Mouse (Mus musculus): ENCODE measurements around the gene Tcf20.

GRCm38 (mm10) chr15:82902521-82902920 is 85.2 kb downstream of the Tcf20 start:
- no peak for TF ChIP-seq CTCF (IDR thresholded peaks at IDR 0.05; ENCODE audit: control insufficient read depth, insufficient read depth, insufficient read length)
- TF ChIP-seq MYOG (IDR thresholded peaks at IDR 0.05; ENCODE audit: control insufficient read depth, extremely low read depth, insufficient read length) = no peak
- TF ChIP-seq MAX (IDR thresholded peaks at IDR 0.05) = no peak
- TF ChIP-seq USF1 (IDR thresholded peaks at IDR 0.05; ENCODE audit: low read depth) = no peak
- no peak for TF ChIP-seq MYOD1 (IDR thresholded peaks at IDR 0.05; ENCODE audit: control insufficient read depth, insufficient read length, low read depth)
